Mouse (Mus musculus) right cerebral cortex, postnatal 4 days (tissue): Measurements from ENCODE around the gene Nlgn3.
"Not testable (repeated sequence)": the region's sequence is repeated elsewhere in the genome, so short reads cannot be mapped to it uniquely, and the experiment has no call there.

Experiments
- DNase-seq: peaks from one replicate; pipeline ENCODE4 v3.0.0-alpha.2; 2022

Gene Nlgn3

GRCm38 (mm10) chrX:101301654-101302053 is 2.7 kb downstream of the Nlgn3 start:
- DNase-seq: no peak

- no peak for DNase-seq
These were observed 5.7 kb downstream of the Nlgn3 start for GRCm38 (mm10) chrX:101304646-101305045.

GRCm38 (mm10) chrX:101309299-101309698 is 10.3 kb downstream of the Nlgn3 start:
- DNase-seq: no peak

- no peak for DNase-seq
These were observed 14.8 kb downstream of the Nlgn3 start for GRCm38 (mm10) chrX:101313625-101314359.

DNA sequence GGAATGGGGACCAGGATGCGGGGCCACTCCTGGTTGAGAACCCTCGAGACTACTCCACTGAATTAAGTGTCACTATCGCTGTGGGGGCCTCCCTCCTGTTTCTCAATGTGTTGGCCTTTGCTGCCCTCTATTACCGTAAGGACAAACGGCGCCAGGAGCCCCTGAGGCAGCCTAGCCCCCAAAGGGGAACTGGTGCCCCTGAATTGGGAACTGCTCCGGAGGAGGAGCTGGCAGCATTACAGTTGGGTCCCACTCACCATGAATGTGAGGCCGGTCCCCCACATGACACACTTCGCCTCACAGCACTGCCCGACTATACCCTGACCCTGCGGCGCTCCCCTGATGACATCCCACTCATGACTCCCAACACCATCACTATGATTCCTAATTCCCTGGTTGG is 20.8 kb downstream of the Nlgn3 start:
- DNase-seq: no peak

DNA sequence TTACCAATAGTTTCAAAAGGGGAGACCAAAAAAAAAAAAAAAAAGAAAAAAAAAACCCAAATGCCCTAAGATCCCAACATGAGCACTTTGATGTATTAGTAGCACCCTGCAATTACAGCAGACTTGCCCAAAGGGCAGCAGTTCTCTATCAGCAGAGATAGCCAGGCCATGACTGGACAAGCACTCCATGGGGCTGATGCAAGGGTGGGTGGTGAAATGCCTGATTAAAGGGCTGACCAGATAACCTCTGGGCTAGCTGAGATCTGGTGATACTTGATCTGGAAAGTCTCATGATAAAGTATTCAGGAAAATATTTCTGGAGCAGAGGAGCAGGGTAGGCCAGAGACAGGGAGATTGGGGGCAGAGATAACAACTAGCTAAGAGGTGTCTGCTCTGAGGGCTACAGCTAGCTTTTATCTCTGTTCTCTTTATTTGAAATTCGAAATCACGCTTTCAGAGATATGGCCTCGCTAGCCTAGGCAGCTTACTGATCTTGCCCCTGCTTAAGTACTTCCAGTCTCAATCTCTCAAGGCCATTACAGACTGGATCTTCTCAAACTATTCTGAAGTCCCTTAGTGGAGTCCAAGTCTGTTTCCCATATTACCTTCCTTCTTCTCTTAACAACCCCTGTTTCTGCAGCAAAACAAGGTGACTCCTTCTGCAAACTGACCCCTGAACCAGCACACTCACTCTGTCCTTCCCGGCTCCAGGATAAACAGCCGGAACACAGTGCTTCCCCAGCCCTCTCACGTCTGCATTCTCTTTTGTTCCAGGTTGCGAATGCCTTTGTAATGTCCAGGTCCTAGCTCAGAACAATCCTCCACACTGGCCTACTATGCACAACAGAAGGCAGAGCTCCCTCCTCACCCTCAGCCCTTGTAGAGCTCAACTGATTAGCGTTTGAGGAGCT is 27.3 kb downstream of the Nlgn3 start:
- no peak for DNase-seq

GRCm38 (mm10) chrX:101329372-101330028 is 30.5 kb downstream of the Nlgn3 start:
- peak; percentile 40 for DNase-seq

DNA sequence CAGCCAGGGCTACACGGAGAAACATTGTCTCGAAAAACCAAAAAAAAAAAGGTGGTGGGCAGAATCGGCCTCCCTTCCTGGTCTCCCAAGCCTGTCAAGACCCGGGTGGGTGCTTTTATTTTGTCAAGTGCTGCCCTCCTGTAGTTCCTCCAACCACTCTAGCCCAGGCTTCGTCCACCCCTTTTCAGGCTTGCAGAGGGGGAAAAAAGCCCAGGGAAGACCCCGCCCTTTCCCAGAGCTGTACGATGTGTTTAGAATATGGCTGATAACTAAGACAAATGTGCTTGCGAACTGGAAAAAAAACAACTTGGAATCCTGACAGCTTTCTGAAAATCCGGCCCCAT is 33.0 kb downstream of the Nlgn3 start:
- DNase-seq: no peak

GRCm38 (mm10) chrX:101332375-101333211 is 33.6 kb downstream of the Nlgn3 start:
- peak; percentile 81 for DNase-seq

GRCm38 (mm10) chrX:101334606-101335005 is 35.6 kb downstream of the Nlgn3 start:
- DNase-seq: no peak

DNA sequence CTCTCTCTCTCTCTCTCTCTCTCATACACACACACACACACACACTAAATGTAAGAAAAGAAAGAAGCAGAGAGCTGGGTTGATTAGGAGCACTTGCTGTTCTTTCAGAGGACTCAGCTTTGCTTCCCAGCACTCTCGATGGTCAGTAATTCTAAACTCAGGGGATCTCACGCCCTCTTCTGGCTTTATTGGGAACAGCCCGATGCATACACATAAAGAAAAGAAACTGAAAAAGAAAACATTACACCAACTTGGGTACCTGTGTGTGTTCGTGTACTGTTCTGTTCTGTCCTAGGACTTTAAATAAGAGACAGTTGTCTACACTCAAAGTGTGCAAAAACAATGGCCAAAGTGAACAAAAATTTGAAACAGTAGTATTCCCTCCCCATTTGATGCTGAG is 39.7 kb downstream of the Nlgn3 start:
- no peak for DNase-seq

GRCm38 (mm10) chrX:101342837-101343236 is 43.9 kb downstream of the Nlgn3 start:
- DNase-seq: not testable (repeated sequence)

GRCm38 (mm10) chrX:101345456-101345855 is 46.5 kb downstream of the Nlgn3 start:
- no peak for DNase-seq

DNA sequence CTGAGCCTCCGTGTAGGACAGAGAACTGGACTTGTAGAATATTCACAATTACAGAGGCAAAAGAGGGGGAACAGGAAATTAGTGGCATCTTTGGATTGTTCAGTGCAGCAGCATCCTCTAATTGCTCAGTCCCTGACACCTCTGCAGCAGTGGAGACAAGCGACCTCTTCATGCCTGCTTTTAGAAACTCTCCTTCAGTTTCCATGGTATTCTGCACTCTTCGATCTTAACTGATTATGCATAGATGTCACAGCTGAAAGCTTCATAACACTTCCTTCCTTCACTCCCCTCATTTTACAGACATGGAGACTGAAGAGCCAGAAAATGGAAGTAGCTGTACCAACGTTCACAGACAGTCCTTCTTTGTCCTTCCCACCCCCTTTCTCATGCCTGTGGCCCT is 47.5 kb downstream of the Nlgn3 start:
- DNase-seq: no peak

DNA sequence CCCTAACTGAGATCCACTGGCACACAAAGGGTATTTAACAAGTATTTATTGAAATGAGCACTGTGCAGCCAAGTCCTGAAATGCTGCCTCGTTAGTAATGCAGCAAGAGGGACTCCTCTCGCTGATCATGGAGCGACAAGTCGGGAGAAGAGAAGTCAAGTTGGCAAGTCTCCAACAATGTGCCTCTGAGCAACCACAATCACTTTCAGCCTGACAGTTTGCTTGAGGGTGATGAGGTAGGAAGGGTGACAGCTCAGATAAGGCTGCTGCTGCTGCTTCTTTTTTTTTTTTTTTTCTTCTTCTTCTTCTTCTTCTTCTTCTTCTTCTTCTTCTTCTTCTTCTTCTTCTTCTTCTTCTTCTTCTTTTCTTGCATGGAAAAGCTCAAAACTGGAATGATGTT is 52.2 kb downstream of the Nlgn3 start:
- no peak for DNase-seq

GRCm38 (mm10) chrX:101358902-101359301 is 59.9 kb downstream of the Nlgn3 start:
- peak; percentile 14 for DNase-seq

- DNase-seq: no peak
These were observed 70.0 kb downstream of the Nlgn3 start for GRCm38 (mm10) chrX:101369001-101369400.

- DNase-seq: no peak
These were observed 71.6 kb downstream of the Nlgn3 start for GRCm38 (mm10) chrX:101370573-101370972.

- no peak for DNase-seq
These were observed 74.0 kb downstream of the Nlgn3 start for GRCm38 (mm10) chrX:101372946-101373345.
